Mouse (Mus musculus): ENCODE results near the gene Ctnnd2. TPM values are rescaled to one million over a fixed set of nuclear protein-coding genes. Genes with fewer than 3 reads are reported as not detected.

Gene Ctnnd2
- polyA plus RNA-seq, 1 experiment from 2014 or later: 41.4 TPM

- Histone ChIP-seq H3K27me3 (replicated peaks) (no peaks in the 10 kb centered on the region), H3K4me1 (peaks cover under 1% of the 10 kb centered on the region; the same call in 1 of the 2 replicates), H3K4me2 (replicated peaks) (no peak overlapping the region), H3K9me3 (no peaks in the 10 kb centered on the region), H3K36me3 (no peaks in the 10 kb centered on the region), H3K9ac (no peak overlapping the region), H3K4me3 (no peak overlapping the region), H3K27ac (no peak overlapping the region)
- no peak for ATAC-seq (ENCODE audit: low FRiP score, low read depth)
- 65% methylated on average over 2 of the region's 2 CpGs for WGBS
Measured at GRCm38 (mm10) chr15:30721098-30721497, 548.7 kb downstream of the Ctnnd2 start.

DNA sequence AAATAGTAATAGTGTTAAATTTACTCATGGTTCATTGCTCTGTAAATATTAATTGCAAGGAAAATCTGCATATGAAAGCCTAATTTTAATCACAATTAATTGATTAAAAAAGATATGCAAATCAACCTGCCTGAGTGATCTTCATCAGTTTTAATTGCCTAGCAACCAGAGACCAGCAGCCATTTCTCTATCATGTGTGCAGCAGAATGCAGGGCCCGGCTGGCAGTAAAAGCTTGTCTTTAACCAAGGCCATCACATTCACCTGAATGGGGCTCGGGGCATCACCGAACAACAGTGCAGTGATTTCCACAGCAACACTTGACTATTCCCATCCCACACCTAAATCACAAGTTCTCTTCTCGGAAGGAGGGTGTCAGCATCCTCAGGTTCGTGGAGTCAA lies 553.7 kb downstream of the Ctnnd2 start:
- Histone ChIP-seq H3K4me2 (replicated peaks) (no peak overlapping the region), H3K27me3 (replicated peaks) (no peaks in the 10 kb centered on the region), H3K36me3 (no peaks in the 10 kb centered on the region), H3K4me3 (no peak overlapping the region), H3K9me3 (no peaks in the 10 kb centered on the region), H3K9ac (no peak overlapping the region), H3K4me1 (peaks cover 3% of the 10 kb centered on the region; the same call in 1 of the 2 replicates), H3K27ac (no peak overlapping the region)
- WGBS: 64% methylated on average over 5 of the region's 5 CpGs
- ATAC-seq (ENCODE audit: low FRiP score, low read depth): peak; percentile 53; the same call in 1 of the 2 replicates

DNA sequence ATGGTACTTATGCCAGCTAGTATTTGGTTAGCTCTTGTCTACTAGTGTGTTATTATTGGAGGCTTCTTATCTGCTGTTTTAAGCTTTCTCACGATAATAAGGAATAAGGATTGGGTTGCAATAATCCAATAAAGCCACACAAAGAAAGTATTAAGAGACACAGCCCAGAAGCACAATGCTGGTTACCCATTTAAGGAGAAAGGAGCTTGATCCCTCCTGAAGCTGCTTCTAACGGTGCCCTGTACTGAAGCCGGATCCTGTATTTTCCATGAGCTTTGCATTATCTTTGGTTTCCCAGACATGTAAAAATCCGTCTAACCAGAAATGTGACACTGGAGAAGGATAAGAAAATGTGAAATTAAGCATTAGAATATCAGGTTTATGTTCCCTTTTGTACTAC lies 565.8 kb downstream of the Ctnnd2 start:
- no peak for ATAC-seq (ENCODE audit: low FRiP score, low read depth)
- H3K9ac ChIP-seq: no peak overlapping the region
- H3K36me3 ChIP-seq: no peaks in the 10 kb centered on the region

GRCm38 (mm10) chr15:30740728-30741127 lies 568.3 kb downstream of the Ctnnd2 start:
- WGBS: 18% methylated on average over 6 of the region's 6 CpGs

More for the DNA sequence above, 565.8 kb downstream of the Ctnnd2 start:
- no peaks in the 10 kb centered on the region for H3K27me3 ChIP-seq (replicated peaks)
- H3K9me3 ChIP-seq: no peaks in the 10 kb centered on the region
- no peak overlapping the region for H3K4me3 ChIP-seq
- 81% methylated on average over 4 of the region's 4 CpGs for whole genome bisulfite sequencing
- no peak overlapping the region for H3K27ac ChIP-seq
- no peaks in the 10 kb centered on the region for H3K4me1 ChIP-seq
- H3K4me2 ChIP-seq (replicated peaks): no peak overlapping the region

DNA sequence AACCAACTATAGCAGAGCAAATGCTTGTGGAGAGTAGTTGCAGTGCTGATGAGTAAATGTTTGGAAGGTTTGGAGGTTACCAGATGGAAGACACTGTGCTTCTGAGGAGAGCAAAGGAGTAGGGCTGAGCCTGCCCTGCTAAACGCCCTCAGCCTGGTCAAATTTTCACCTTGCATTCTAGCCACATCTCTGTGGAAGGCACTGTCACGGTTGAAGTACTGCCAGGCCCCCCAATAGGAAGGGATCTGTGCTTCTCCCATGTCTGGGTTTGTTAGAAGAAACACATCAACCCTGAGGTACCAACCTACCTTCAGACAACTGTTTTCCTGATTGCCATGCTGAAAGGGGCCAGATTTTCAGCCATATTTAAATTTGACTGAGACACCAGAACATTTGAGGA lies 585.6 kb downstream of the Ctnnd2 start:
- Histone ChIP-seq H3K9ac (no peak overlapping the region), H3K4me2 (replicated peaks) (no peak overlapping the region), H3K27ac (no peak overlapping the region), H3K9me3 (no peaks in the 10 kb centered on the region), H3K4me3 (no peak overlapping the region), H3K36me3 (no peaks in the 10 kb centered on the region), H3K4me1 (no peaks in the 10 kb centered on the region), H3K27me3 (replicated peaks) (no peaks in the 10 kb centered on the region)
- no peak for ATAC-seq (ENCODE audit: low FRiP score, low read depth)
- 78% methylated on average over 2 of the region's 2 CpGs for WGBS

More at GRCm38 (mm10) chr15:30740728-30741127, 568.3 kb downstream of the Ctnnd2 start:
- H3K27me3 ChIP-seq (replicated peaks): no peaks in the 10 kb centered on the region
- ATAC-seq (ENCODE audit: low FRiP score, low read depth): peak; percentile 90
- H3K9ac ChIP-seq: no peak overlapping the region
- no peaks in the 10 kb centered on the region for H3K4me1 ChIP-seq
- H3K9me3 ChIP-seq: no peaks in the 10 kb centered on the region
- H3K4me2 ChIP-seq (replicated peaks): no peak overlapping the region
- H3K36me3 ChIP-seq: no peaks in the 10 kb centered on the region
- H3K27ac ChIP-seq: no peak overlapping the region
- no peak overlapping the region for H3K4me3 ChIP-seq

DNA sequence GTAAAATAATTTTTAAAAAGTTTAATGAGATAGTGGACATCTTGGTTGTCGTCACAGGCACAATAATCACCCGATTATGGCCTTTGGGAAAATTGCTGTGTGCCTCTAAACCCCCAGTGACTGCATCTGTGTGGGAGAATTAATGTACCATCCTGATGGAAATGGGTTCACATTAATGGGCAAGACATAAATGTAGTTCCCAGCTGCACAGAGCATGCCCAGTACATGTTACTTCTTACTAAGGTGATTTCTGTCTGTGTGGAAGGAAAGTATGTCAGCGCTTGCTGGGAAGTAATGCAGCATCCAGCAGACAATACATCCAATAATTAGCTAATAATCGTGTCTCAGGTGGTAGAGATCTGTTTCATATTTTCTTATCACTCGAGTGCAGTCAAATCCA lies 589.8 kb downstream of the Ctnnd2 start:
- no peaks in the 10 kb centered on the region for H3K27me3 ChIP-seq (replicated peaks)
- no peaks in the 10 kb centered on the region for H3K36me3 ChIP-seq
- no peaks in the 10 kb centered on the region for H3K9me3 ChIP-seq
- ATAC-seq (ENCODE audit: low FRiP score, low read depth): 0 out of 2 replicates have a peak, but pooled peaks have one; percentile 13
- 66% methylated on average over 5 of the region's 5 CpGs for WGBS
- no peak overlapping the region for H3K27ac ChIP-seq
- no peak overlapping the region for H3K4me3 ChIP-seq
- H3K4me1 ChIP-seq: no peaks in the 10 kb centered on the region
- no peak overlapping the region for H3K4me2 ChIP-seq (replicated peaks)
- no peak overlapping the region for H3K9ac ChIP-seq

DNA sequence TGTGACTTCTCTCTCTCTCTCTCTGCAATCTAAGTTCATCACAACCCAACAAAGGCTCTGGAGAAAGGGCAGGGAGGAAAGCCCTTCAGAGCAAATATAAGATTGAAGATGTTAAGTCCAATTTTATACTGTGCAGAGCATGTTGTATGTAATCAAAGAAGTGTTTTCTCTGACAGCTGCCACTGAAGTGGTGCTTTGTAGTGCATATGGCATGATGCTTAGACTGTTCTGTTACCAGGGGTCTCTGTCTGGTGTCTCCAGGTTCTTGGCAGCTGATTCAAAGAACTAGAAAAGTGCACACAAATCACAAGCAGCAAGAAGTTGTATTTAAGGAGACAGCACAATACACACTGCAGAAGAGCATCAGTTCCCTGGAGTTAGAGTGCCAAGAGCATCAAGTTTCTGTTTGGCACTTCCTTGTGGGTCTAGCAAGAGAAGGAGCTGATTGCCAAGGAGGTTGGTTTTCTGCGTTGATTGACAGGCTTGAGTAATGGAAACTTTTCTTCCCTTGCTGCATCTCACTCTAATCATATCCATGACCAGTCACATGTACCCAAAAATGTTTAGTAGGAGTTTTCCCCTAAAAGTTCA lies 590.4 kb downstream of the Ctnnd2 start:
- Histone ChIP-seq H3K4me1 (no peaks in the 10 kb centered on the region), H3K4me3 (no peak overlapping the region), H3K4me2 (replicated peaks) (no peak overlapping the region), H3K27ac (no peak overlapping the region), H3K9ac (no peak overlapping the region), H3K9me3 (no peaks in the 10 kb centered on the region), H3K27me3 (replicated peaks) (no peaks in the 10 kb centered on the region), H3K36me3 (no peaks in the 10 kb centered on the region)
- WGBS: 85% methylated on average over 1 of the region's 1 CpGs
- ATAC-seq (ENCODE audit: low FRiP score, low read depth): no peak

DNA sequence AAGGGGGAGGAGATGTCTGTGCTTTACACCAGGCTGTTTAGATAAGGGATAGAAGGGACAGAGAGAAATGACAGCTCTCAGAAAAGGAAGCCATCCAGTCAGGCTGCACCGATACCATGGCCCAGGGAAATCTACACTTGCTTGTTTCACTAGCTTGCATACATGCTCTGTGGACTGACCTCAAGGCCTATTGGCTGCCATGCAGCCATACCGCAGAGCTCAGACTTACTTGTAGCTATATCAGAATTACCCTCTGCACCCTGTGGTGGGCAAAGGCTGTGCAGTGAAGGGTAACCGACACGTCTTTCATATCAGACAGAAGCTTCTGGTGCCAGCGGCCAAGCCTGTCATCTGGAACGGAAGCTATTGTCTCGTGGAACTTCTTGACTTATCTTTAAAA lies 604.5 kb downstream of the Ctnnd2 start:
- H3K4me1 ChIP-seq: no peaks in the 10 kb centered on the region
- no peak overlapping the region for H3K27ac ChIP-seq
- H3K9me3 ChIP-seq: no peaks in the 10 kb centered on the region
- no peak overlapping the region for H3K4me2 ChIP-seq (replicated peaks)
- H3K36me3 ChIP-seq: no peaks in the 10 kb centered on the region
- WGBS: 91% methylated on average over 7 of the region's 7 CpGs
- no peak overlapping the region for H3K4me3 ChIP-seq
- H3K27me3 ChIP-seq (replicated peaks): no peaks in the 10 kb centered on the region
- H3K9ac ChIP-seq: no peak overlapping the region
- ATAC-seq (ENCODE audit: low FRiP score, low read depth): no peak

GRCm38 (mm10) chr15:30777801-30778200 lies 605.4 kb downstream of the Ctnnd2 start:
- Histone ChIP-seq H3K4me3 (no peak overlapping the region), H3K27ac (no peak overlapping the region), H3K27me3 (replicated peaks) (no peaks in the 10 kb centered on the region), H3K4me2 (replicated peaks) (no peak overlapping the region), H3K36me3 (no peaks in the 10 kb centered on the region), H3K9me3 (no peaks in the 10 kb centered on the region), H3K9ac (no peak overlapping the region), H3K4me1 (no peaks in the 10 kb centered on the region)
- no peak for ATAC-seq (ENCODE audit: low FRiP score, low read depth)
- WGBS: 89% methylated on average over 5 of the region's 5 CpGs

- no peak overlapping the region for H3K4me3 ChIP-seq
- H3K9ac ChIP-seq: no peak overlapping the region
- no peaks in the 10 kb centered on the region for H3K27me3 ChIP-seq (replicated peaks)
- no peaks in the 10 kb centered on the region for H3K9me3 ChIP-seq
- ATAC-seq (ENCODE audit: low FRiP score, low read depth): no peak
- 86% methylated on average over 1 of the region's 1 CpGs for WGBS
- H3K4me2 ChIP-seq (replicated peaks): no peak overlapping the region
- H3K27ac ChIP-seq: no peak overlapping the region
- no peaks in the 10 kb centered on the region for H3K4me1 ChIP-seq
- no peaks in the 10 kb centered on the region for H3K36me3 ChIP-seq
Measured at GRCm38 (mm10) chr15:30779903-30780302, 607.5 kb downstream of the Ctnnd2 start.

- H3K36me3 ChIP-seq: no peaks in the 10 kb centered on the region
- H3K27me3 ChIP-seq (replicated peaks): no peaks in the 10 kb centered on the region
- no peak overlapping the region for H3K27ac ChIP-seq
- no peaks in the 10 kb centered on the region for H3K4me1 ChIP-seq
- no peak overlapping the region for H3K4me3 ChIP-seq
- no peaks in the 10 kb centered on the region for H3K9me3 ChIP-seq
- no peak overlapping the region for H3K4me2 ChIP-seq (replicated peaks)
- peak; percentile 65; the same call in 1 of the 2 replicates for ATAC-seq (ENCODE audit: low FRiP score, low read depth)
- H3K9ac ChIP-seq: no peak overlapping the region
Measured at GRCm38 (mm10) chr15:30780977-30781376, 608.6 kb downstream of the Ctnnd2 start.

- H3K9me3 ChIP-seq: no peaks in the 10 kb centered on the region
- no peak overlapping the region for H3K27ac ChIP-seq
- H3K36me3 ChIP-seq: no peaks in the 10 kb centered on the region
- H3K27me3 ChIP-seq (replicated peaks): no peaks in the 10 kb centered on the region
- H3K4me1 ChIP-seq: no peaks in the 10 kb centered on the region
- H3K9ac ChIP-seq: no peak overlapping the region
- WGBS: 89% methylated on average over 5 of the region's 5 CpGs
- H3K4me2 ChIP-seq (replicated peaks): no peak overlapping the region
- ATAC-seq (ENCODE audit: low FRiP score, low read depth): no peak
- no peak overlapping the region for H3K4me3 ChIP-seq
Measured at GRCm38 (mm10) chr15:30785706-30786320, 613.4 kb downstream of the Ctnnd2 start.

DNA sequence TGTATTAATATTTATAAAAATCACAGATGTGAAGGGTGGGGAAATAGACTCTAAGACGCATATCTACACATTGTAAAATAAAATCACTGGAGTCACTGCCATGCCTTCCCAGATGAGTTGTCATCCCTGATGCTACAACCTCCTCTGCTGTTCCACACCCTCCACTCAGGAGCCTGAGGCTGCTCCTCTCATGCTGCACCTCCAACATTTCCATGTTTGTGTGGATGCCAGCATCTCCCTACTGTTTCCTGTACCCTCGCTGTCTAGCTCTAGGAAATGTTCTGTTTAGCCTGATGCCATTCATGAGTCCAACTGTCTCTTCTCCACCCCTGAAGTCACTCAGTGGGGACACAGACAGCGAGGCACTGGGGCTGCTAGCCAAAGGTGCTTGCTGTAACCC lies 620.9 kb downstream of the Ctnnd2 start:
- no peak overlapping the region for H3K27ac ChIP-seq
- no peaks in the 10 kb centered on the region for H3K9me3 ChIP-seq
- no peaks in the 10 kb centered on the region for H3K27me3 ChIP-seq (replicated peaks)
- no peaks in the 10 kb centered on the region for H3K4me1 ChIP-seq
- no peak overlapping the region for H3K4me3 ChIP-seq
- H3K4me2 ChIP-seq (replicated peaks): no peak overlapping the region
- WGBS: 88% methylated on average over 3 of the region's 3 CpGs
- no peak overlapping the region for H3K9ac ChIP-seq
- H3K36me3 ChIP-seq: no peaks in the 10 kb centered on the region
- no peak for ATAC-seq (ENCODE audit: low FRiP score, low read depth)
